Mouse (Mus musculus) spleen, postnatal 0 days (tissue): Measurements from ENCODE around the gene Fnbp1l. TPM values are rescaled to one million over a fixed set of nuclear protein-coding genes. Genes with fewer than 3 reads are reported as not detected.

ENCODE experiments used
- polyA plus RNA-seq: library from polyadenylated mRNA; unstranded; fragments of >200 nt; fragmentation: Nextera tagmentation; extraction: Ambion mirVana; gene quantifications from 2 replicates; pipeline ENCODE4 v1.2.1, GENCODE M21; 2015

Gene Fnbp1l
- polyA plus RNA-seq = 5.8 and 7.4 TPM in 2 replicates

DNA sequence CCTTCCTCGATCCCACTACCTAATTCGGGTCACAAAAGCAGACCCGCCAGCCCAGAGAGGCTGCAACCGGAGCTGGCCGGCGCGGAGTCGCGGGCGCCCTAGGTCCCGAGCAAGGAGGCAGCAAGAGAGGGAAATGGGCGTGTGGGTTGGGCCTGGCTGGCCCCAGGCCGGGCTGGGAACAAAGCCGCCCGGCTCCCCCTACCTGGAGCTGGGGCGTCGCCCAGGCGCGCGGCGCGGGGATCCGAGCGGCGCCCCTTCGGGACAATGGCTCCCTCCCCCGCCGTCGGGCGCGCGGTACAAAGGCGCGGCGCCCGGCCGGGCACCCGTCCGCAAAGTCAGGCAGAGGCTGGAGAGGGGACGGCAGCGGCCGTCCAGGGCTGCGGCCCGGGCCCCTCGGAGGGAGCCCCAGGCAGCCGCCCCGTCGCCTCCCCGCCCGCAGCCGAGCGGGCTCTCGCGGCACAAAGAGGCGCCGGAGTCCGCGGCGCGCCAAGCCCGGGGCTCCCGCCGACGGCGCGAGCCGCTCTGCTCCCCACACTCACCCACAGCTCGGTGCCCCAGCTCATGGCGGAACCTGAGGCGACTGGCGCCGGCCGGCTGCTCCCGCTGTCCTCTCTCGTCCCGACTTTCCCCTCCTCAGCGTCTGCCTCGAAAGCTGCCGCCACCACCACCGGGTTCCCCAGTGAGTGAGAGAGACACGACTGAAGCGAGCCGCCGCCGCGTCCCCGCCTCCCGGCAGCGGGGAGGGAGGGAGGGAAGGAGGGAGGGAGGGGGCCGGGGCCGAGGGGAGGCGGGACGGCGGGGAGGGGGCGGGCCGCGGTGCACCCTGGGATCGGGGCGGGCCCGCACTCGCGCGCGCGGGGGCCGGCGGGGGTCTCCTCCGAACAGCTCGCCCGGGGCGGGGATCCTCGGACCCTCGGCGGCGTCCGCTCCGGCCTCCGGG, at the start of gene Fnbp1l:
TSS of gene Fnbp1l (minus strand) at position 725 of the 940 bp plus-strand sequence.

Other genes with a start within 250 kb of the Fnbp1l start
- 1.3 and 1.8 TPM in 2 replicates for gene Pde5a, start 109.2 kb upstream of the Fnbp1l start, polyA plus RNA-seq